Mouse (Mus musculus): Measurements from ENCODE around the gene Olfr741. TPM values are rescaled to one million over a fixed set of nuclear protein-coding genes. Genes with fewer than 3 reads are reported as not detected.

Olfr741 gene
- polyA plus RNA-seq (2015; fragmentation: Nextera tagmentation; extraction: Ambion mirVana): not detected in 2 replicates

- ATAC-seq (ENCODE audit: low FRiP score, low TSS enrichment): no peak
- Histone ChIP-seq H3K4me3 (ENCODE audit: low read length) (no peak within 1 kb of the TSS), H3K9ac (replicated peaks; ENCODE audit: low read length) (no peak within 1 kb of the TSS), H3K27ac (ENCODE audit: low read length) (no peak within 1 kb of the TSS), H3K27me3 (ENCODE audit: insufficient read depth, low read length) (no peaks in the 10 kb centered on the region), H3K4me1 (ENCODE audit: insufficient read depth, low read length) (no peaks in the 10 kb centered on the region), H3K36me3 (ENCODE audit: insufficient read depth, low read length) (no peaks in the 10 kb centered on the region), H3K4me2 (replicated peaks; ENCODE audit: low read depth, low read length) (no peak within 1 kb of the TSS), H3K9me3 (ENCODE audit: low read length) (no peaks in the 10 kb centered on the region)
- 71% methylated on average over 2 of the region's 2 CpGs for WGBS
Measured at GRCm38 (mm10) chr14:50472438-50472837, at the start of gene Olfr741. Gene Olfr741 (plus strand): TSS chr14:50472738.

- no peaks in the 10 kb centered on the region for H3K4me1 ChIP-seq (ENCODE audit: insufficient read depth, low read length)
- no peaks in the 10 kb centered on the region for H3K9me3 ChIP-seq (ENCODE audit: low read length)
- H3K36me3 ChIP-seq (ENCODE audit: insufficient read depth, low read length): no peaks in the 10 kb centered on the region
- no peaks in the 10 kb centered on the region for H3K27me3 ChIP-seq (ENCODE audit: insufficient read depth, low read length)
- WGBS: 82% methylated on average over 3 of the region's 3 CpGs
- no peak for ATAC-seq (ENCODE audit: low FRiP score, low TSS enrichment)
- no peak within 1 kb of the TSS for H3K4me2 ChIP-seq (replicated peaks; ENCODE audit: low read depth, low read length)
- no peak within 1 kb of the TSS for H3K9ac ChIP-seq (replicated peaks; ENCODE audit: low read length)
- no peak within 1 kb of the TSS for H3K27ac ChIP-seq (ENCODE audit: low read length)
- no peak within 1 kb of the TSS for H3K4me3 ChIP-seq (ENCODE audit: low read length)
Measured at GRCm38 (mm10) chr14:50445245-50445644, 27.3 kb upstream of the Olfr741 start, which contains the start of gene Olfr740. Gene Olfr740 (plus strand): TSS chr14:50445545.

- Histone ChIP-seq H3K4me3 (ENCODE audit: low read length) (no peak overlapping the region), H3K4me2 (replicated peaks; ENCODE audit: low read depth, low read length) (no peak overlapping the region), H3K4me1 (ENCODE audit: insufficient read depth, low read length) (no peaks in the 10 kb centered on the region), H3K36me3 (ENCODE audit: insufficient read depth, low read length) (no peaks in the 10 kb centered on the region), H3K9ac (replicated peaks; ENCODE audit: low read length) (no peak overlapping the region), H3K9me3 (ENCODE audit: low read length) (no peaks in the 10 kb centered on the region), H3K27ac (ENCODE audit: low read length) (no peak overlapping the region), H3K27me3 (ENCODE audit: insufficient read depth, low read length) (no peaks in the 10 kb centered on the region)
- ATAC-seq (ENCODE audit: low FRiP score, low TSS enrichment): no peak
- 66% methylated on average over 2 of the region's 2 CpGs for WGBS
Measured at GRCm38 (mm10) chr14:50478406-50478805, 5.9 kb downstream of the Olfr741 start.

- H3K27me3 ChIP-seq (ENCODE audit: insufficient read depth, low read length): no peaks in the 10 kb centered on the region
- 53% methylated on average over 2 of the region's 2 CpGs for WGBS
Measured at GRCm38 (mm10) chr14:50503300-50503699, 30.8 kb downstream of the Olfr741 start, which contains the start of gene Olfr742. Gene Olfr742 (plus strand): TSS chr14:50503600.

GRCm38 (mm10) chr14:50521539-50521938 is 49.0 kb downstream of the Olfr741 start, which contains the start of gene Olfr743:
Gene Olfr743 (plus strand): TSS chr14:50521839.
- no peak for ATAC-seq (ENCODE audit: low FRiP score, low TSS enrichment)
- Histone ChIP-seq H3K4me2 (replicated peaks; ENCODE audit: low read depth, low read length) (no peak within 1 kb of the TSS), H3K27me3 (ENCODE audit: insufficient read depth, low read length) (no peaks in the 10 kb centered on the region), H3K4me1 (ENCODE audit: insufficient read depth, low read length) (no peaks in the 10 kb centered on the region), H3K27ac (ENCODE audit: low read length) (no peak within 1 kb of the TSS), H3K36me3 (ENCODE audit: insufficient read depth, low read length) (no peaks in the 10 kb centered on the region), H3K4me3 (ENCODE audit: low read length) (no peak within 1 kb of the TSS), H3K9me3 (ENCODE audit: low read length) (no peaks in the 10 kb centered on the region), H3K9ac (replicated peaks; ENCODE audit: low read length) (no peak within 1 kb of the TSS)

More at GRCm38 (mm10) chr14:50503300-50503699, 30.8 kb downstream of the Olfr741 start, which contains the start of gene Olfr742:
- Histone ChIP-seq H3K4me1 (ENCODE audit: insufficient read depth, low read length) (no peaks in the 10 kb centered on the region), H3K9me3 (ENCODE audit: low read length) (no peaks in the 10 kb centered on the region), H3K4me2 (replicated peaks; ENCODE audit: low read depth, low read length) (no peak within 1 kb of the TSS), H3K4me3 (ENCODE audit: low read length) (no peak within 1 kb of the TSS), H3K9ac (replicated peaks; ENCODE audit: low read length) (no peak within 1 kb of the TSS), H3K36me3 (ENCODE audit: insufficient read depth, low read length) (no peaks in the 10 kb centered on the region), H3K27ac (ENCODE audit: low read length) (no peak within 1 kb of the TSS)
- no peak for ATAC-seq (ENCODE audit: low FRiP score, low TSS enrichment)

Other genes starting within 250 kb of the Olfr741 start
- not detected in 2 replicates for gene Olfr731, start 230.9 kb upstream of the Olfr741 start, polyA plus RNA-seq (2015; fragmentation: Nextera tagmentation; extraction: Ambion mirVana)
- gene Olfr732, start 188.5 kb upstream of the Olfr741 start, polyA plus RNA-seq (2015; fragmentation: Nextera tagmentation; extraction: Ambion mirVana): not detected in 2 replicates
- not detected in 2 replicates for gene Olfr733, start 171.2 kb upstream of the Olfr741 start, polyA plus RNA-seq (2015; fragmentation: Nextera tagmentation; extraction: Ambion mirVana)
- gene Olfr734, start 146.0 kb upstream of the Olfr741 start, polyA plus RNA-seq (2015; fragmentation: Nextera tagmentation; extraction: Ambion mirVana): not detected in 2 replicates
- not detected in 2 replicates for gene Olfr735, start 123.9 kb upstream of the Olfr741 start, polyA plus RNA-seq (2015; fragmentation: Nextera tagmentation; extraction: Ambion mirVana)
- gene Tlr11, start 114.8 kb upstream of the Olfr741 start, polyA plus RNA-seq (2015; fragmentation: Nextera tagmentation; extraction: Ambion mirVana): not detected in 2 replicates
- gene Olfr736, start 91.6 kb upstream of the Olfr741 start, polyA plus RNA-seq (2015; fragmentation: Nextera tagmentation; extraction: Ambion mirVana): not detected in 2 replicates
- not detected in 2 replicates for gene Olfr738, start 65.2 kb upstream of the Olfr741 start, polyA plus RNA-seq (2015; fragmentation: Nextera tagmentation; extraction: Ambion mirVana)
- not detected in 2 replicates for gene Olfr739, start 54.1 kb upstream of the Olfr741 start, polyA plus RNA-seq (2015; fragmentation: Nextera tagmentation; extraction: Ambion mirVana)
- gene Olfr740, start 27.2 kb upstream of the Olfr741 start, polyA plus RNA-seq (2015; fragmentation: Nextera tagmentation; extraction: Ambion mirVana): not detected in 2 replicates
- not detected in 2 replicates for gene Olfr742, start 30.9 kb downstream of the Olfr741 start, polyA plus RNA-seq (2015; fragmentation: Nextera tagmentation; extraction: Ambion mirVana)
- gene Olfr743, start 49.1 kb downstream of the Olfr741 start, polyA plus RNA-seq (2015; fragmentation: Nextera tagmentation; extraction: Ambion mirVana): not detected in 2 replicates
- not detected in 2 replicates for gene Olfr744, start 142.1 kb downstream of the Olfr741 start, polyA plus RNA-seq (2015; fragmentation: Nextera tagmentation; extraction: Ambion mirVana)
- gene Olfr745, start 166.7 kb downstream of the Olfr741 start, polyA plus RNA-seq (2015; fragmentation: Nextera tagmentation; extraction: Ambion mirVana): not detected in 2 replicates
- not detected in 2 replicates for gene Olfr746, start 174.3 kb downstream of the Olfr741 start, polyA plus RNA-seq (2015; fragmentation: Nextera tagmentation; extraction: Ambion mirVana)
- not detected in 2 replicates for gene Olfr747, start 220.5 kb downstream of the Olfr741 start, polyA plus RNA-seq (2015; fragmentation: Nextera tagmentation; extraction: Ambion mirVana)
- not detected in 2 replicates for gene Olfr748, start 234.6 kb downstream of the Olfr741 start, polyA plus RNA-seq (2015; fragmentation: Nextera tagmentation; extraction: Ambion mirVana)